Mouse (Mus musculus) right cerebral cortex, adult 2 months (tissue): ENCODE results near the gene Iqgap2.

Experiments used
- DNase-seq, 2 experiments: peaks; one replicate each; pipeline ENCODE4 v3.0.0; 2021 to 2022; ENCODE audit warnings: low spot score in 2 of 2

Iqgap2 gene

GRCm38 (mm10) chr13:95621563-95621962 lies 270.2 kb downstream of the Iqgap2 start:
- no peak for DNase-seq

- DNase-seq = no peak
Measured at GRCm38 (mm10) chr13:95618859-95619258, 272.9 kb downstream of the Iqgap2 start.

- peak; percentile 41 for DNase-seq
Measured at GRCm38 (mm10) chr13:95618309-95618712, 273.4 kb downstream of the Iqgap2 start, which contains the start of gene F2r. TSS of gene F2r (minus strand) at chr13:95618487.

- no peak for DNase-seq
Measured at GRCm38 (mm10) chr13:95617671-95618171, 274.0 kb downstream of the Iqgap2 start.

GRCm38 (mm10) chr13:95617082-95617670 lies 274.5 kb downstream of the Iqgap2 start:
- DNase-seq = no peak

- DNase-seq = no peak
Measured at GRCm38 (mm10) chr13:95616512-95616911, 275.2 kb downstream of the Iqgap2 start.

- no peak for DNase-seq
Measured at GRCm38 (mm10) chr13:95614757-95615156, 277.0 kb downstream of the Iqgap2 start.

- no peak for DNase-seq
Measured at GRCm38 (mm10) chr13:95612243-95612642, 279.5 kb downstream of the Iqgap2 start.

- no peak for DNase-seq
Measured at GRCm38 (mm10) chr13:95611752-95612151, 280.0 kb downstream of the Iqgap2 start.

- no peak for DNase-seq
Measured at GRCm38 (mm10) chr13:95610786-95611562, 280.7 kb downstream of the Iqgap2 start.

- no peak for DNase-seq
Measured at GRCm38 (mm10) chr13:95609088-95609420, 282.7 kb downstream of the Iqgap2 start.

GRCm38 (mm10) chr13:95608416-95609087 lies 283.2 kb downstream of the Iqgap2 start:
- no peak for DNase-seq

- DNase-seq = no peak
Measured at GRCm38 (mm10) chr13:95607019-95607418, 284.7 kb downstream of the Iqgap2 start.

GRCm38 (mm10) chr13:95604288-95604687 lies 287.4 kb downstream of the Iqgap2 start:
- DNase-seq = no peak

- no peak for DNase-seq
Measured at GRCm38 (mm10) chr13:95599833-95600359, 291.8 kb downstream of the Iqgap2 start.

GRCm38 (mm10) chr13:95598232-95598920 lies 293.3 kb downstream of the Iqgap2 start:
- no peak for DNase-seq

- DNase-seq = no peak
Measured at GRCm38 (mm10) chr13:95597578-95597977, 294.1 kb downstream of the Iqgap2 start.

- no peak for DNase-seq
Measured at GRCm38 (mm10) chr13:95596689-95597088, 295.0 kb downstream of the Iqgap2 start.

- DNase-seq = no peak
Measured at GRCm38 (mm10) chr13:95595921-95596320, 295.8 kb downstream of the Iqgap2 start.

GRCm38 (mm10) chr13:95595411-95595810 lies 296.3 kb downstream of the Iqgap2 start:
- DNase-seq = no peak

GRCm38 (mm10) chr13:95592860-95593259 lies 298.9 kb downstream of the Iqgap2 start:
- no peak for DNase-seq

GRCm38 (mm10) chr13:95591606-95592005 lies 300.1 kb downstream of the Iqgap2 start:
- DNase-seq = no peak
